Mouse (Mus musculus) WW6 (cell line): Measurements from ENCODE around the gene Pde7b.

ENCODE experiments used
- DNase-seq: peaks from one replicate; pipeline ENCODE4 v3.0.0-alpha.2; 2013; ENCODE audit warnings: low read depth, low spot score

Gene Pde7b

GRCm38 (mm10) chr10:20493826-20494455 is 230.9 kb downstream of the Pde7b start:
- no peak for DNase-seq

DNA sequence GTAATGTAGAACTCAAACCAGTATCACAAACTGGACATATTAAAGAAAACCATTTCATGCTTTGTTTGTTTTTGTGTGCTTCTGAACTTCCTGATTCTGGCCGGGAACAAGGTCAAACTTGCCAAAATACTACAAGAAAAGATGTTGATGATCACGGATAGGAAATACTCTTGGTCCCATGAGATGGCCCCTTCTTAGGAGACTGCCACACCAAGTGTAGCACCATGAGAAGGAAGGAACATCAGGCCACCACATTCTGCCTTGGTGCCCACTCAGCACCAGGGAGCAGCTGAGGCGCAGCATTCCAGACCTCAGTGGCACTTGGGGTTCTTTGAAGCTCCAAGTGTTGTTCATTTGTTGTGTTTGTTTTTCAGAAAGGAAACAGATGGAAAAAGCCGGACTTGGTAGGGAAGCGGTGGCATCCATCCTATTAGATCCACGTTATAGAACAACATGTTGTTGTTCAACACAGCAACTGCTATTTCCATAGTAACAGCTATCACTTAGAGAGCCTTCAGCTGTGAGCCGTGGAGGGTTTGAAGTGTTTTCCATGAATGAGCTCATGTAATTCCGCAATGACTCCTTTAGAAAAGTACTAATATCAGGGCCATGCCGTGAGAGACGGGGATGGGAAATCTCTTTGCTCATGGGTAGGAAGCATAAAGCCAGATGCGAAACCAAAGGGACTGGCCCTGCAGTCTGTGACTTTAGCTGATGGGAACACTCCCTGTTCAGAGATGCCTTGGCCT is 232.5 kb downstream of the Pde7b start:
- DNase-seq: no peak

GRCm38 (mm10) chr10:20490775-20491174 is 234.1 kb downstream of the Pde7b start:
- DNase-seq: no peak

GRCm38 (mm10) chr10:20490281-20490680 is 234.6 kb downstream of the Pde7b start:
- DNase-seq: no peak

DNA sequence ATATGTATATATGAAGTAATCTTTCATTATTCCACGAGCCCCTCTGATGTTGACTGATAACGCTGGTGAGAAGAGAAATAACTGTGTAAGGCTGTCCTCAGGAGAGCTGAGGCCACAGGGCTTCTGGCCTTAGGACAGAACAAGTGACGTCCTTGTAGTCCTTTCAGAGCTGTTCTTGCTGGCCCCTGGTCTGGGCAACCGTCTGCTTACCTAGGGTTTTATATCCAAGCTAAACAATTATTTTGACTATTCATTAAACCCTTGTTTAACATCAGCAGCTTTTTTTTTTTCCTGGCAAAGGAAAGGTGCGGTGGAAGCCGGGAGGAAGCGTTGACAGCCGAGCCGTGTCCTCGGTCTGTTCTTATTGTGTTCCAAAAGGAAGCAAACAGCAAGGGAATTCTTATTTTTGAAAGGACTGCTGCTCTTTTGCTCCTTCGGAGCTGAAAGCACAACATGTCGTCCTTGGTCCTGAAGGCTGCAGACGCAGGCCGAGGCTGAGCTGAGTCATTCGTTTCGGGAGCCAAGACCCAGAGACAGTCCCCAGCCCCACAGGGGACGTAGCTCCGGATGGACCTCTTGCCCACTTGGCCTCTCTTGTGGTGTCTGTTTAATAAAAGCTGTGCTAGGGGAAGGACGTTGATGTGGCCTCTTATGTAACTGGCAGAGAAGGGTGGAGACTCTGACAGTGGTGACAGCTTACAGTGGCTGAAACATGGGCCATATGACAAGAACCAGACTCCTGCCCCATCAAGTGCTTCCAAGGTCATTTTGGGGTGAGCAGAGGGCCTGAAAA is 238.2 kb downstream of the Pde7b start:
- no peak for DNase-seq

DNA sequence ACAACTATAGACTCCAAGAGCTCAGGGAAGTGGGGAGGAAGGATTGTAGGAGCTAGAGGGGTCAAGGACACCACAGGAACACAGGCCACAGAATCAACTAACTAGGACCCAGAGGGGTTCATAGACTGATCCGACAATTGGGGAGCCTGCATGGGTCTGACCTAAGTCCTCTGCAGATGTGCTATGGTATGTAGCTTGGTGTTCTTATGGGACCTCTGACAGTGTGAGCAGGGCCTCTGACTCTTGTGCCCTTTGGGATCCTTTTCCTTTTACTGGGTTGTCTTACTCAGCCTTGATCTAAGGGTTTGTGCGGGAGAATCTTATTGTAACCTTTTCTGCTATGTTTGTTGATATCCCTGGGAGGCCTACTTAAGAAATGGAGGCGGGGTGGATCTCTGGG is 239.1 kb downstream of the Pde7b start:
- no peak for DNase-seq

- DNase-seq: no peak
Measured at GRCm38 (mm10) chr10:20479481-20479880, 245.4 kb downstream of the Pde7b start.

- no peak for DNase-seq
Measured at GRCm38 (mm10) chr10:20478456-20478855, 246.4 kb downstream of the Pde7b start.

DNA sequence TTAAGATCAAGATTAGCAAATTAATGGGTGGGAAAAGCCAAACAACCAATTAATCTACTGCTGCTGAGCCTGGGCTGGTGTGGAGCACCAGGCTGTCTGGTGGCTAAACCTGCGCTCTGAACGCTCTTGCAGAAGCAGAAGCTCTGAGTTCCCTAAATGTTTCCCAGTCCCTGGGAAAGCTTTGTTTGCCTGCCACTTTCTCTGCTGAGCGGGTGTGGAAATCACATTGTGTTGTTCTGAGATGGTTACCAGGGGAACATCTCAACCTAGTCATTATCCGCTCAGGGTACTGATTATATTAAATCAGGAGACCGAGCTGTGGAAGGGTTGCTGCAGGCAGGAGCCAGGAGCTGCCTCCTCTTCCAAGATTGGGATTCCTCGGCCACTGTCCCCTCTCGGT is 250.0 kb downstream of the Pde7b start:
- DNase-seq: no peak

DNA sequence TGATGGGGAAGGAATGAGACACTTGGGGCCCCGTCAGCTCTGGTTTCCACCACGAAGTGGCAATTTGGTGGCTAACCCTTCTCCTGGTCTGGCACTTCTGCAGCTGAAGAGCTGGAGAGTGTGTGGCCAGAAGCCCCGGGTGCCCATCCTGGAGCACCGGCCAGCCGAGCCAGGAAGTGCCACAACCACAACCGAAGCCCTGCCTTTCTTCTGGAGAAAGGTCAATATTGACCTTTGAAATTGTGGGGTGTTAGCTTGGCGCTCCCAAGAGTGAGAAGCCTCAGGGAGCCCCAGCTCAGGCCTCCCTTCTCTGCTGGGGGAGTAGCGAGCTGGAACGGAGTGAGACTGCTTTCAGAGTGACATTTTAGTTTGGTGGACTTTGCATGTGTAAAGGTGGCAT is 250.8 kb downstream of the Pde7b start:
- no peak for DNase-seq

GRCm38 (mm10) chr10:20473505-20473904 is 251.4 kb downstream of the Pde7b start:
- no peak for DNase-seq

- no peak for DNase-seq
Measured at GRCm38 (mm10) chr10:20472007-20472406, 252.9 kb downstream of the Pde7b start.

DNA sequence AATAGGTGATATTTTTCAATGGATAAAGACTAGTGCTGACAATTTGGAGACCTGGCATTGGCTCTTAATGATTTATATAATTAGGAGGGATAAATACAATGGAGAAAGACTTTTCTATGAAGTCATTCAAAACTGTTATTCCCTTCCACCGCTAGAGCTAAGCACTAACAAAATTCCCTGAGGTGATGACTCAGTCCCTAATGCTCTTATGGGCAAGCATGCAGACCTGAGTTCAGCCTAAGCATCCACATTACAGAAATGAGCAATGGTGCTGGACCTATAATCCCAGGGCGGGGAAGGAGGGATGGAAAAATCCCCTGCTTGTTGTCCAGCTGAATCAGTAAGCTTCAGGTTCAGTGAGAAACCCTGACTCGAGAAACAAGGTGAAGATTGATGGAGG is 260.2 kb downstream of the Pde7b start:
- DNase-seq: no peak

GRCm38 (mm10) chr10:20463941-20464340 is 260.9 kb downstream of the Pde7b start:
- DNase-seq: no peak

DNA sequence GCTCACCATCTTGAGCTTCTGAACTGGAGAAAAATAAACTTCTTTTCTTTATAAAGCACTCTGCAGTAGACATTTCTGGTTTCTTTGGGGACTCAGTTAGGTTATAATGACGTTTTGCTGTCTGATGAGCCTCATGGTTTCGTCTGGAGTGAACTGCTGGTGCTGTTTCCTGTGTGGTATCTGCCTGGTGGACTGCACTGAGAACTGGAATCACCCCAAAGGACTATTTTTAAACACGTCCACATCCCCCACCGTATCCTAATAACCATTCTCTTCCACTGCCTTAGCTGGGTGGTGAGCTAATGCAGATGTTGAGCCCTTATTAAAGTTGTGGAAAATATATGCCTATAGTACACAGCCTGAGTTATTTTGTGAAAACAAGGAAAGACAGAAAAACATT is 262.3 kb downstream of the Pde7b start:
- DNase-seq: no peak

DNA sequence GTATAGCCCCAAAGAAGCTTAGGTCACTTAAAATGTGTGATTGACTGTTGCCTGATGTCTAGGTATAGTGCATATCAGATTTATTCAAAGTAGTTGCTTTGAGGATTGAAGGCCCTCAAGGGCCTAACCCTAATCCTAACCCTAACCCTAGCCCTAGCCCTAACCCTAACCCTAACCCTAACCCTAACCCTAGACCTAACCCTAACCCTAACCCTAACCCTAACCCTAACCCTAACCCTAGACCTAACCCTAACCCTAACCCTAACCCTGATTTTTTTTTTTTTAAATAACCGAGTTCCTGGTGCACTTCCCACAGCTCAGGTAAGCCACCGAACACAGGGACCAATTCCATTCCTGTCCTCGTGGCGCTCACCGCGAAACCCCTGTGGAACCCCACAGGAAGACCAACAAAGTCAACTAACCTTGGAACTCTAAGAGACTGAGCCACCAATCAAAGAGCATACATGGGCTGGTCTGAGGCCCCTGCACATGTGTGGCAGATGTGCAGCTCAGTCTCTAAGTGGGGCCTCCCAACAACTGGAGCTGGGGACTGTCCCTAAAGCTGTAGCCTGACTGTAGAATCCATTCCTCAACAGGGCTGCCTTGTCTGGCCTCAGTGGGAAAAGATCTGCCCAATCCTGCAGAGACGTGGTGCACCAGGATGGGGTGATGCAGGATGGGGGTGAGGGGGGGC is 265.1 kb downstream of the Pde7b start:
- no peak for DNase-seq

DNA sequence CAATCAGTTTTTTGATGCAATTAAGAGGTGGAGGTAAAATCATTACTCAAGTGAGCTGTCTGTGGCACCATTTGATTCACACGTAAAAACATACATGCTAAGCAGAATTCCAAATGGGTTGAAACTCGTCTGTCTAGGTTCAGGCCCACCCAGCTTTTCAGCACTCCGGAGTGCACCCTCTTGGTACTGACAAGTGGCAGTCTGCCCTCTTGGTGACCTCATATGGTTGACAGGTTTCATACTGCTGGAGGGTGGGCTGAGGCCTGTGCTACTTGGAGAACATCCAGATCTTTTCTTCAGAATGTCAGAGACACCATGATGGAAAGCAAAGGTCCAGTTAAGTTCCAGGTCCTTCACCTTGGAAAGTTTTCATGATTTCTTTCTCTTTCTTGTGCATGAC is 265.7 kb downstream of the Pde7b start:
- DNase-seq: no peak

GRCm38 (mm10) chr10:20454387-20455065 is 270.4 kb downstream of the Pde7b start:
- no peak for DNase-seq

GRCm38 (mm10) chr10:20437428-20437827 is 287.4 kb downstream of the Pde7b start:
- no peak for DNase-seq

GRCm38 (mm10) chr10:20437021-20437420 is 287.9 kb downstream of the Pde7b start:
- no peak for DNase-seq

GRCm38 (mm10) chr10:20435913-20436312 is 289.0 kb downstream of the Pde7b start:
- no peak for DNase-seq
